Mouse (Mus musculus): ENCODE results near the gene Auts2. TPM values are rescaled to one million over a fixed set of nuclear protein-coding genes. Genes with fewer than 3 reads are reported as not detected.

Auts2 gene
- total and polyA plus RNA-seq, 3 experiments: 16.9 to 35.7 (median 28.1) TPM

DNA sequence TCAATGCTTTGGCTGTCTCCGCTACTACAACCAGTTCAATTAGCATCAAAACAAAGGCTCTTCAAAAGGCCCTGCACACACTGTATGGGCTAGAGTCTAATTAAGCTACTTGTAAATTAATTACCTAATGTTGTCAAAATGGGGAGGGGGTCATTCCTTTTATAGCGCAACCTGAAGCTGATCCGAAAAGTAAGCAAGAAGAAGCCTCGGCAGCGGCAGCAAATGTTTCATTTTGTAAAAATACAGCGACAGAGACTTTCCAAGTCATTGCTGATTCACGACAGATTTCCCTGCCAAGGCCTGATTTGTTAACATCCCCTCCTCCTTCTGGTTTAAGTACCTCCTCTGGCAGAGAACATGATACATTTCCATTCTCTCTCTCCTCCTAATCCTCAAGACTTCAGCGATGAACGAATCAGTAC lies 33.7 kb downstream of the Auts2 start:
- H3K27ac ChIP-seq: no peak overlapping the region
- TF ChIP-seq POLR2A (IDR thresholded peaks at IDR 0.05; ENCODE audit: insufficient read depth, low read depth, low read length): no peak
- TF ChIP-seq EP300 (IDR thresholded peaks at IDR 0.05; ENCODE audit: insufficient read depth, low read depth, low read length): no peak
- no peak for TF ChIP-seq CTCF (IDR thresholded peaks at IDR 0.05)
- no peaks in the 10 kb centered on the region for H3K27me3 ChIP-seq (ENCODE audit: control insufficient read depth, insufficient read depth, low read length)
- intact Hi-C loops (cut with DNase I): no loop called here
- H3K36me3 ChIP-seq (ENCODE audit: control insufficient read depth, insufficient read depth, low read length): peaks cover 7% of the 10 kb centered on the region
- H3K4me3 ChIP-seq: no peak overlapping the region
- 53% methylated on average over 9 of the region's 9 CpGs for WGBS
- no peak for DNase-seq
- H3K9ac ChIP-seq (ENCODE audit: low read depth, low read length): no peak overlapping the region
- peaks cover 4% of the 10 kb centered on the region for H3K4me1 ChIP-seq (ENCODE audit: control insufficient read depth, insufficient read depth, low read length)
- H3K79me2 ChIP-seq (replicated peaks; ENCODE audit: control insufficient read depth, insufficient read depth, low read length): 0 out of 2 replicates have a peak, but pooled peaks cover 1% of the 10 kb centered on the region

DNA sequence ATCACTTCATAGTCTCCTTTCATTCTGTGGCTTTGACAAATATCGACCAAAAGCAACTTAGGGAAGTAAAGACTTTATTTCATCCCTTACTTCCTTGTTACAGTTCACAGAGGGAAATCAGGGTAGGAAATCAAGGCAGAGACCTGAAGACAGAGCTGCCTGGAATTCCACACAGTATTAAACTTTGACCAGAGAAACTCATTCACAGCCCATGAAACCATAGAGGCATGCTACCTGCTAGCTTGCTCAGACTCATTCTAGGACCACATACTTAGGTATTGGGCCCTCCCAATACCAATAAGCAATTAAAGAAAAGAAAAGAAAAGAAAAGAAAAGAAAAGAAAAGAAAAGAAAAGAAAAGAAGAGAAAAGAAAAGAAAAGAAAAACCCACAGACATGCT lies 38.3 kb downstream of the Auts2 start:
- no peaks in the 10 kb centered on the region; the same call in 1 of the 2 replicates for H3K4me1 ChIP-seq (ENCODE audit: control insufficient read depth, insufficient read depth, low read length)
- intact Hi-C loops (cut with DNase I): no loop called here
- H3K36me3 ChIP-seq (ENCODE audit: control insufficient read depth, insufficient read depth, low read length): no peaks in the 10 kb centered on the region
- no peak for TF ChIP-seq CTCF (IDR thresholded peaks at IDR 0.05)
- no peak for TF ChIP-seq POLR2A (IDR thresholded peaks at IDR 0.05; ENCODE audit: insufficient read depth, low read depth, low read length)
- DNase-seq: no peak
- no peak overlapping the region for H3K4me3 ChIP-seq
- 80% methylated on average over 1 of the region's 1 CpGs for WGBS
- H3K27me3 ChIP-seq (ENCODE audit: control insufficient read depth, insufficient read depth, low read length): no peaks in the 10 kb centered on the region
- no peak overlapping the region for H3K9ac ChIP-seq (ENCODE audit: low read depth, low read length)
- H3K27ac ChIP-seq: no peak overlapping the region
- no peaks in the 10 kb centered on the region; the same call in none of the 2 replicates for H3K79me2 ChIP-seq (replicated peaks; ENCODE audit: control insufficient read depth, insufficient read depth, low read length)

GRCm38 (mm10) chr5:132503431-132503830 lies 39.7 kb downstream of the Auts2 start:
- DNase-seq: no peak
- TF ChIP-seq EP300 (IDR thresholded peaks at IDR 0.05; ENCODE audit: insufficient read depth, low read depth, low read length): no peak
- TF ChIP-seq CTCF (IDR thresholded peaks at IDR 0.05): peak; percentile 42
- intact Hi-C loops (cut with DNase I): no loop called here
- no peak overlapping the region for H3K27ac ChIP-seq
- H3K36me3 ChIP-seq (ENCODE audit: control insufficient read depth, insufficient read depth, low read length): no peaks in the 10 kb centered on the region
- WGBS: 94% methylated on average over 2 of the region's 2 CpGs
- no peak overlapping the region for H3K4me3 ChIP-seq
- no peak overlapping the region for H3K9ac ChIP-seq (ENCODE audit: low read depth, low read length)
- H3K4me1 ChIP-seq (ENCODE audit: control insufficient read depth, insufficient read depth, low read length): no peaks in the 10 kb centered on the region
- H3K27me3 ChIP-seq (ENCODE audit: control insufficient read depth, insufficient read depth, low read length): no peaks in the 10 kb centered on the region
- H3K79me2 ChIP-seq (replicated peaks; ENCODE audit: control insufficient read depth, insufficient read depth, low read length): no peaks in the 10 kb centered on the region; the same call in none of the 2 replicates

- H3K36me3 ChIP-seq (ENCODE audit: control insufficient read depth, insufficient read depth, low read length): no peaks in the 10 kb centered on the region
- TF ChIP-seq POLR2A (IDR thresholded peaks at IDR 0.05; ENCODE audit: insufficient read depth, low read depth, low read length) (no peak), CTCF (IDR thresholded peaks at IDR 0.05) (no peak), EP300 (IDR thresholded peaks at IDR 0.05; ENCODE audit: insufficient read depth, low read depth, low read length) (no peak)
- no peak for DNase-seq
- H3K79me2 ChIP-seq (replicated peaks; ENCODE audit: control insufficient read depth, insufficient read depth, low read length): no peaks in the 10 kb centered on the region; the same call in none of the 2 replicates
- no peak overlapping the region for H3K27ac ChIP-seq
- no peak overlapping the region for H3K4me3 ChIP-seq
- H3K27me3 ChIP-seq (ENCODE audit: control insufficient read depth, insufficient read depth, low read length): no peaks in the 10 kb centered on the region
- intact Hi-C loops (cut with DNase I): no loop called here
- WGBS: 50% methylated on average over 5 of the region's 5 CpGs
- H3K9ac ChIP-seq (ENCODE audit: low read depth, low read length): no peak overlapping the region
- no peaks in the 10 kb centered on the region for H3K4me1 ChIP-seq (ENCODE audit: control insufficient read depth, insufficient read depth, low read length)
These were observed 41.1 kb downstream of the Auts2 start for GRCm38 (mm10) chr5:132502036-132502435.

- no peak for TF ChIP-seq POLR2A (IDR thresholded peaks at IDR 0.05; ENCODE audit: insufficient read depth, low read depth, low read length)
- no peak for TF ChIP-seq CTCF (IDR thresholded peaks at IDR 0.05)
- no peak for TF ChIP-seq EP300 (IDR thresholded peaks at IDR 0.05; ENCODE audit: insufficient read depth, low read depth, low read length)
- Histone ChIP-seq H3K4me3 (no peak overlapping the region), H3K36me3 (ENCODE audit: control insufficient read depth, insufficient read depth, low read length) (no peaks in the 10 kb centered on the region), H3K9ac (ENCODE audit: low read depth, low read length) (no peak overlapping the region), H3K27ac (no peak overlapping the region), H3K27me3 (ENCODE audit: control insufficient read depth, insufficient read depth, low read length) (no peaks in the 10 kb centered on the region), H3K79me2 (replicated peaks; ENCODE audit: control insufficient read depth, insufficient read depth, low read length) (peaks cover 1% of the 10 kb centered on the region), H3K4me1 (ENCODE audit: control insufficient read depth, insufficient read depth, low read length) (no peaks in the 10 kb centered on the region)
- intact Hi-C loops (cut with DNase I): no loop called here
- 43% methylated on average over 3 of the region's 3 CpGs for WGBS
- no peak for DNase-seq
These were observed 42.3 kb downstream of the Auts2 start for GRCm38 (mm10) chr5:132500817-132501231.

GRCm38 (mm10) chr5:132498896-132499295 lies 44.2 kb downstream of the Auts2 start:
- TF ChIP-seq POLR2A (IDR thresholded peaks at IDR 0.05; ENCODE audit: insufficient read depth, low read depth, low read length) (no peak), CTCF (IDR thresholded peaks at IDR 0.05) (no peak), EP300 (IDR thresholded peaks at IDR 0.05; ENCODE audit: insufficient read depth, low read depth, low read length) (no peak)
- Histone ChIP-seq H3K27ac (no peak overlapping the region), H3K9ac (ENCODE audit: low read depth, low read length) (no peak overlapping the region), H3K36me3 (ENCODE audit: control insufficient read depth, insufficient read depth, low read length) (no peaks in the 10 kb centered on the region), H3K4me3 (no peak overlapping the region), H3K79me2 (replicated peaks; ENCODE audit: control insufficient read depth, insufficient read depth, low read length) (peaks cover 1% of the 10 kb centered on the region), H3K27me3 (ENCODE audit: control insufficient read depth, insufficient read depth, low read length) (no peaks in the 10 kb centered on the region), H3K4me1 (ENCODE audit: control insufficient read depth, insufficient read depth, low read length) (no peaks in the 10 kb centered on the region)
- no peak for DNase-seq
- 80% methylated on average over 2 of the region's 2 CpGs for WGBS
- intact Hi-C loops (cut with DNase I): no loop called here

Measured in heart, adult 2 months (tissue).